12 mouse cellular contexts compared by ENCODE assay signal in genomic region chr5:125262578-125262977, GRCm38 (mm10).
DNase-seq lines count a peak whose midpoint lies in the region; ATAC-seq and TF ChIP-seq lines count a peak whose summit lies in the region.
"Had no signal": no experiment of that assay in that cellular context is flagged by ENCODE, and none has a peak within 500 bp of the region (broad histone marks: within the 10 kb centered on the region; RNA-seq: fewer than 3 reads in every experiment).

No protein-coding gene starts in this region.

- no peak overlapping the region for H3K4me3 ChIP-seq in forebrain, embryonic 15.5 days
- H3K4me3 ChIP-seq in olfactory bulb, adult 2 months (ENCODE audit: insufficient read depth, low read depth, low read length) = no peak overlapping the region
- no peak overlapping the region for H3K4me3 ChIP-seq in gastrocnemius, adult 2 months
- H3K4me3 ChIP-seq: left cerebral cortex, adult 2 months had no signal

- intact Hi-C loops in gastrocnemius, adult 2 months (cut with DNase I) = no loop called here

- no peaks in the 10 kb centered on the region for H3K36me3 ChIP-seq in forebrain, embryonic 15.5 days

- H3K9me3 ChIP-seq in forebrain, embryonic 15.5 days = no peaks in the 10 kb centered on the region

- H3K4me1 ChIP-seq in forebrain, embryonic 15.5 days = peaks cover 27% of the 10 kb centered on the region
- H3K4me1 ChIP-seq in olfactory bulb, adult 2 months (ENCODE audit: control insufficient read depth, insufficient read depth, low read length) = peaks cover 42% of the 10 kb centered on the region

- DNase-seq in cerebellum, postnatal 10 days = peak; percentile 80 to 87
- DNase-seq in cerebellum, adult 8-10 months = no peak
- DNase-seq in layer of hippocampus, postnatal 14 days (ENCODE audit: low spot score in 2 of 2) = peak; percentile 56 to 70
- DNase-seq in gastrocnemius, adult 2 months = no peak
- no peak for DNase-seq in testis, postnatal 10 days (ENCODE audit: low spot score)
- DNase-seq in lung, postnatal 4 days = no peak
- DNase-seq: B cell, adult 2 months; heart, postnatal 4 days had no signal

- TF ChIP-seq CTCF in olfactory bulb, adult 2 months (IDR thresholded peaks at IDR 0.05; ENCODE audit: insufficient read depth, low read depth, low read length) = no peak
- no peak for TF ChIP-seq CTCF in gastrocnemius, adult 2 months (IDR thresholded peaks at IDR 0.05)

- 35% methylated on average over 7 of the region's 7 CpGs for WGBS in forebrain, embryonic 15.5 days
- 19% methylated on average over 7 of the region's 7 CpGs for WGBS in olfactory bulb, adult 2 months

- H3K27ac ChIP-seq in forebrain, embryonic 15.5 days (replicated peaks) = peak overlapping the region; percentile 67
- peak overlapping the region; percentile 59 for H3K27ac ChIP-seq in olfactory bulb, adult 2 months (ENCODE audit: insufficient read depth, low read depth, low read length)
- no peak overlapping the region for H3K27ac ChIP-seq in gastrocnemius, adult 2 months
- H3K27ac ChIP-seq: left cerebral cortex, adult 2 months; macrophage had no signal

- H3K27me3 ChIP-seq in forebrain, embryonic 15.5 days = no peaks in the 10 kb centered on the region

- TF ChIP-seq POLR2A in olfactory bulb, adult 2 months (IDR thresholded peaks at IDR 0.05; ENCODE audit: insufficient read depth, low read depth, low read length) = no peak

- no peak overlapping the region for H3K9ac ChIP-seq in forebrain, embryonic 15.5 days (replicated peaks)

- peak; percentile 32; the same call in 1 of the 2 replicates for ATAC-seq in forebrain, embryonic 15.5 days (replicated peaks)

- no peak overlapping the region for H3K4me2 ChIP-seq in forebrain, embryonic 15.5 days (replicated peaks)

Comparison
In these comparisons a context has a peak if more than half of its experiments do, and no peak if none do; other contexts are left out.
1. DNase-seq: peak in cerebellum, postnatal 10 days (2 of 2) and layer of hippocampus, postnatal 14 days (2 of 2); none in cerebellum, adult 8-10 months (single experiment), gastrocnemius, adult 2 months (single experiment), testis, postnatal 10 days (single experiment) and lung, postnatal 4 days (0 of 2).